ENCODE assay signal across 14 mouse cellular contexts in genomic region chr7:127849973-127850875, GRCm38 (mm10). TPM values are rescaled to one million over a fixed set of nuclear protein-coding genes. Genes with fewer than 3 reads are reported as not detected.
DNase-seq lines count a peak whose midpoint lies in the region; ATAC-seq and TF ChIP-seq lines count a peak whose summit lies in the region.
"Had no signal": no experiment of that assay in that cellular context is flagged by ENCODE, and none has a peak within 500 bp of the region (broad histone marks: within the 10 kb centered on the region; RNA-seq: fewer than 3 reads in every experiment).

No protein-coding gene starts in this region.

- H3K27ac ChIP-seq in limb, embryonic 14.5 days (replicated peaks; ENCODE audit: low read depth, low read length), result no peak overlapping the region
- H3K27ac ChIP-seq in limb, embryonic 10.5 days, result no peak overlapping the region
- peak overlapping the region; percentile 26; the same call in 1 of the 2 replicates for H3K27ac ChIP-seq in liver, embryonic 11.5 days (ENCODE audit: low read depth, low read length)
- H3K27ac ChIP-seq: forebrain, embryonic 15.5 days; heart, embryonic 10.5 days; hindbrain, embryonic 10.5 days; intestine, embryonic 15.5 days; limb, embryonic 13.5 days had no signal

- no peaks in the 10 kb centered on the region for H3K27me3 ChIP-seq in limb, embryonic 14.5 days (ENCODE audit: control insufficient read depth, insufficient read depth, low read length)
- H3K27me3 ChIP-seq in limb, embryonic 10.5 days (ENCODE audit: low read depth, poor library complexity, severe bottlenecking), result no peaks in the 10 kb centered on the region
- no peaks in the 10 kb centered on the region for H3K27me3 ChIP-seq in liver, embryonic 11.5 days (replicated peaks; ENCODE audit: control insufficient read depth, insufficient read depth, low read length)
- no peaks in the 10 kb centered on the region for H3K27me3 ChIP-seq in myocyte (ENCODE audit: control insufficient read depth, insufficient read depth, insufficient read length)
- H3K27me3 ChIP-seq: forebrain, embryonic 15.5 days; intestine, embryonic 15.5 days; limb, embryonic 13.5 days had no signal

- H3K79me2 ChIP-seq in myocyte (ENCODE audit: control insufficient read depth, insufficient read depth), result no peaks in the 10 kb centered on the region

- peaks cover 23% of the 10 kb centered on the region; the same call in 1 of the 2 replicates for H3K36me3 ChIP-seq in limb, embryonic 14.5 days (ENCODE audit: control insufficient read depth, insufficient read depth, low read length)
- peaks cover 28% of the 10 kb centered on the region for H3K36me3 ChIP-seq in limb, embryonic 10.5 days
- H3K36me3 ChIP-seq in liver, embryonic 11.5 days (ENCODE audit: control insufficient read depth, insufficient read depth, low read length), result peaks cover 8% of the 10 kb centered on the region; the same call in 1 of the 2 replicates
- peaks cover 13% of the 10 kb centered on the region for H3K36me3 ChIP-seq in myocyte (ENCODE audit: control insufficient read depth, insufficient read depth)
- H3K36me3 ChIP-seq: forebrain, embryonic 15.5 days had no signal

- DNase-seq in limb, embryonic 14.5 days (ENCODE audit: low spot score), result no peak
- DNase-seq in limb, embryonic 10.5 days (ENCODE audit: low spot score), result no peak
- DNase-seq in adipocyte (ENCODE audit: low spot score), result peak; percentile 12
- DNase-seq in liver, embryonic 11.5 days (ENCODE audit: low spot score), result no peak
- no peak for DNase-seq in kidney, postnatal 25 days
- no peak for DNase-seq in embryo, embryonic 9.5 days (ENCODE audit: extremely low spot score)
- DNase-seq: cerebellum, adult 9-10 months; kidney, postnatal 14 days had no signal

- no peak overlapping the region for H3K4me2 ChIP-seq in limb, embryonic 14.5 days (replicated peaks; ENCODE audit: low read depth, low read length, severe bottlenecking)
- no peak overlapping the region for H3K4me2 ChIP-seq in liver, embryonic 11.5 days
- H3K4me2 ChIP-seq in myocyte (ENCODE audit: low read depth), result peak overlapping the region; percentile 85
- H3K4me2 ChIP-seq: forebrain, embryonic 15.5 days; intestine, embryonic 15.5 days; limb, embryonic 13.5 days had no signal

- ATAC-seq in limb, embryonic 14.5 days (ENCODE audit: low FRiP score, low read depth), result 0 out of 2 replicates have a peak, but pooled peaks have one; percentile 26
- ATAC-seq in liver, embryonic 11.5 days (replicated peaks; ENCODE audit: low FRiP score), result peak; percentile 50; the same call in 1 of the 2 replicates
- ATAC-seq: forebrain, embryonic 15.5 days; intestine, embryonic 15.5 days had no signal

- H3K4me1 ChIP-seq in limb, embryonic 14.5 days (ENCODE audit: control insufficient read depth, insufficient read depth, low read length), result no peaks in the 10 kb centered on the region
- no peaks in the 10 kb centered on the region for H3K4me1 ChIP-seq in limb, embryonic 10.5 days
- peaks cover 6% of the 10 kb centered on the region; the same call in 1 of the 2 replicates for H3K4me1 ChIP-seq in liver, embryonic 11.5 days (replicated peaks; ENCODE audit: control insufficient read depth, insufficient read depth, low read length)
- H3K4me1 ChIP-seq: forebrain, embryonic 15.5 days; hindbrain, embryonic 10.5 days; intestine, embryonic 15.5 days; limb, embryonic 13.5 days had no signal

- no peak overlapping the region for H3ac ChIP-seq in myocyte (ENCODE audit: control insufficient read depth, insufficient read length)

- TF ChIP-seq POLR2A in limb, embryonic 14.5 days (IDR thresholded peaks at IDR 0.05; ENCODE audit: borderline replicate concordance, extremely low read depth, insufficient read depth, insufficient read length), result no peak
- peak; percentile 52 for TF ChIP-seq POLR2A in myocyte (IDR thresholded peaks at IDR 0.05; ENCODE audit: insufficient read length, low read depth)

- no peaks in the 10 kb centered on the region for H3K9me3 ChIP-seq in limb, embryonic 14.5 days (ENCODE audit: control insufficient read depth, low read length)
- H3K9me3 ChIP-seq in limb, embryonic 10.5 days (replicated peaks), result no peaks in the 10 kb centered on the region
- H3K9me3 ChIP-seq in liver, embryonic 11.5 days (ENCODE audit: control insufficient read depth, low read length), result no peaks in the 10 kb centered on the region
- H3K9me3 ChIP-seq: forebrain, embryonic 15.5 days; heart, embryonic 10.5 days; hindbrain, embryonic 10.5 days; intestine, embryonic 15.5 days; limb, embryonic 13.5 days had no signal

- no peak overlapping the region for H3K9ac ChIP-seq in limb, embryonic 14.5 days (ENCODE audit: low read depth, low read length, severe bottlenecking)
- peak overlapping the region; percentile 1; the same call in 1 of the 2 replicates for H3K9ac ChIP-seq in liver, embryonic 11.5 days (ENCODE audit: low read depth, low read length)
- H3K9ac ChIP-seq: forebrain, embryonic 15.5 days; intestine, embryonic 15.5 days; limb, embryonic 13.5 days had no signal

- H3K4me3 ChIP-seq in limb, embryonic 14.5 days (replicated peaks; ENCODE audit: low read length), result no peak overlapping the region
- H3K4me3 ChIP-seq in limb, embryonic 10.5 days, result no peak overlapping the region
- no peak overlapping the region for H3K4me3 ChIP-seq in liver, embryonic 11.5 days (ENCODE audit: low read depth, low read length)
- H3K4me3 ChIP-seq in myocyte, result peak overlapping the region; percentile 0
- H3K4me3 ChIP-seq: forebrain, embryonic 15.5 days; heart, embryonic 10.5 days; hindbrain, embryonic 10.5 days; intestine, embryonic 15.5 days; limb, embryonic 13.5 days had no signal

- WGBS in limb, embryonic 14.5 days, result 76% methylated on average over 6 of the region's 6 CpGs
- WGBS in limb, embryonic 10.5 days, result 78% methylated on average over 6 of the region's 6 CpGs
- WGBS in liver, embryonic 11.5 days, result 54% methylated on average over 6 of the region's 6 CpGs

TF ChIP-seq in myocyte, 11 proteins besides CTCF, POLR2A, EP300 and RAD21:
- peak; percentile 27 for TF ChIP-seq USF1 (IDR thresholded peaks at IDR 0.05; ENCODE audit: low read depth)
- peak in 1 of 3 experiments; percentile 42 for TF ChIP-seq MYOD1 (IDR thresholded peaks at IDR 0.05; ENCODE audit: control insufficient read depth in 1 of 3, insufficient read length in 2 of 3, low read depth in 2 of 3)
- no peak for TF ChIP-seq MAX (IDR thresholded peaks at IDR 0.05; ENCODE audit: low read depth)
- no peak for TF ChIP-seq REST (IDR thresholded peaks at IDR 0.05; ENCODE audit: insufficient read depth, insufficient read length)
- TF ChIP-seq POLR2AphosphoS2 (IDR thresholded peaks at IDR 0.05; ENCODE audit: insufficient read length, low read depth), result peak; percentile 72
- no peak for TF ChIP-seq CEBPB (IDR thresholded peaks at IDR 0.05; ENCODE audit: insufficient read depth, poor library complexity, severe bottlenecking)
- no peak for TF ChIP-seq TCF12 (IDR thresholded peaks at IDR 0.05; ENCODE audit: insufficient read depth, poor library complexity, severe bottlenecking)
- TF ChIP-seq MYOG (IDR thresholded peaks at IDR 0.05; ENCODE audit: control insufficient read depth in 1 of 3, insufficient read depth in 1 of 3, insufficient read length in 2 of 3, low read depth in 2 of 3), result peak in 2 of 3 experiments; percentile 35 to 37
- no peak for TF ChIP-seq SRF (IDR thresholded peaks at IDR 0.05; ENCODE audit: control insufficient read depth, insufficient read length, low read depth)
- no peak for TF ChIP-seq TCF3 (IDR thresholded peaks at IDR 0.05; ENCODE audit: insufficient read length, low read depth)
- TF ChIP-seq E2F4 (IDR thresholded peaks at IDR 0.05; ENCODE audit: insufficient read depth), result no peak

RNA-seq across cellular contexts. Expression of gene Zfp646, which starts 25.8 kb away (rescaled TPM):
- 19.1 and 20.1 TPM in 2 replicates for polyA plus RNA-seq in limb, embryonic 14.5 days (2012; rRNA removed)
- polyA plus RNA-seq in limb, embryonic 14.5 days (2014; fragmentation: Nextera tagmentation; extraction: Ambion mirVana), result 12.4 and 15.3 TPM in 2 replicates
- 20.0 and 20.3 TPM in 2 replicates for polyA plus RNA-seq in limb, embryonic 10.5 days (2016; fragmentation: Nextera tagmentation; extraction: Ambion mirVana)
- polyA plus RNA-seq in liver, embryonic 11.5 days (2014; fragmentation: Nextera tagmentation; extraction: Ambion mirVana), result 15.1 and 15.8 TPM in 2 replicates
- polyA plus RNA-seq in myocyte (2012; fragmentation: generic; extraction: Trizol), result 16.7 TPM

RNA-seq across cellular contexts. Expression of gene Stx1b, which starts 25.9 kb away (rescaled TPM):
- polyA plus RNA-seq in limb, embryonic 14.5 days (2012; rRNA removed), result 43.9 and 52.1 TPM in 2 replicates
- 4.0 and 6.3 TPM in 2 replicates for polyA plus RNA-seq in limb, embryonic 14.5 days (2014; fragmentation: Nextera tagmentation; extraction: Ambion mirVana)
- 3.9 and 9.3 TPM in 2 replicates for polyA plus RNA-seq in limb, embryonic 10.5 days (2016; fragmentation: Nextera tagmentation; extraction: Ambion mirVana)
- 1.5 and 1.9 TPM in 2 replicates for polyA plus RNA-seq in liver, embryonic 11.5 days (2014; fragmentation: Nextera tagmentation; extraction: Ambion mirVana)
- 0.20 TPM for polyA plus RNA-seq in myocyte (2012; fragmentation: generic; extraction: Trizol)

RNA-seq across cellular contexts. Expression of gene Stx4a, which starts 26.1 kb away (rescaled TPM):
- 116 and 147 TPM in 2 replicates for polyA plus RNA-seq in limb, embryonic 14.5 days (2012; rRNA removed)
- polyA plus RNA-seq in limb, embryonic 14.5 days (2014; fragmentation: Nextera tagmentation; extraction: Ambion mirVana), result 38.8 and 41.0 TPM in 2 replicates
- polyA plus RNA-seq in limb, embryonic 10.5 days (2016; fragmentation: Nextera tagmentation; extraction: Ambion mirVana), result 20.2 and 28.5 TPM in 2 replicates
- 16.1 and 19.4 TPM in 2 replicates for polyA plus RNA-seq in liver, embryonic 11.5 days (2014; fragmentation: Nextera tagmentation; extraction: Ambion mirVana)
- 73.0 TPM for polyA plus RNA-seq in myocyte (2012; fragmentation: generic; extraction: Trizol)

RNA-seq across cellular contexts. Expression of gene Zfp668, which starts 26.4 kb away (rescaled TPM):
- polyA plus RNA-seq in limb, embryonic 14.5 days (2012; rRNA removed), result 11.0 and 14.9 TPM in 2 replicates
- polyA plus RNA-seq in limb, embryonic 14.5 days (2014; fragmentation: Nextera tagmentation; extraction: Ambion mirVana), result 10.9 and 14.8 TPM in 2 replicates
- polyA plus RNA-seq in limb, embryonic 10.5 days (2016; fragmentation: Nextera tagmentation; extraction: Ambion mirVana), result 47.9 and 48.0 TPM in 2 replicates
- polyA plus RNA-seq in liver, embryonic 11.5 days (2014; fragmentation: Nextera tagmentation; extraction: Ambion mirVana), result 15.2 and 15.9 TPM in 2 replicates
- polyA plus RNA-seq in myocyte (2012; fragmentation: generic; extraction: Trizol), result 7.9 TPM

RNA-seq across cellular contexts. Expression of gene Prss53, which starts 40.5 kb away (rescaled TPM):
- 6.9 and 9.6 TPM in 2 replicates for polyA plus RNA-seq in limb, embryonic 14.5 days (2012; rRNA removed)
- 1.3 and 2.0 TPM in 2 replicates for polyA plus RNA-seq in limb, embryonic 14.5 days (2014; fragmentation: Nextera tagmentation; extraction: Ambion mirVana)
- polyA plus RNA-seq in limb, embryonic 10.5 days (2016; fragmentation: Nextera tagmentation; extraction: Ambion mirVana), result 0.50 and 0.75 TPM in 2 replicates
- polyA plus RNA-seq in liver, embryonic 11.5 days (2014; fragmentation: Nextera tagmentation; extraction: Ambion mirVana), result 0.40 and 0.48 TPM in 2 replicates
- 0.74 TPM for polyA plus RNA-seq in myocyte (2012; fragmentation: generic; extraction: Trizol)
